Comparison of ENCODE assay signal across 8 mouse cellular contexts in genomic region chr7:137317659-137318382, GRCm38 (mm10). TPM values are rescaled to one million over a fixed set of nuclear protein-coding genes. Genes with fewer than 3 reads are reported as not detected.
DNase-seq lines count a peak whose midpoint lies in the region; ATAC-seq and TF ChIP-seq lines count a peak whose summit lies in the region.
"Had no signal": no experiment of that assay in that cellular context is flagged by ENCODE, and none has a peak within 500 bp of the region (broad histone marks: within the 10 kb centered on the region; RNA-seq: fewer than 3 reads in every experiment).

No protein-coding gene starts in this region.

- H3K9me3 ChIP-seq in kidney, embryonic 16.5 days (ENCODE audit: low read length) = no peaks in the 10 kb centered on the region
- H3K9me3 ChIP-seq in heart, embryonic 16.5 days (replicated peaks; ENCODE audit: control insufficient read depth, low read length) = no peaks in the 10 kb centered on the region
- H3K9me3 ChIP-seq in limb, embryonic 15.5 days = no peaks in the 10 kb centered on the region
- H3K9me3 ChIP-seq in stomach, postnatal 0 days (ENCODE audit: control insufficient read depth, low read length) = no peaks in the 10 kb centered on the region

- peak overlapping the region; percentile 20; the same call in 1 of the 2 replicates for H3K4me3 ChIP-seq in kidney, embryonic 16.5 days (ENCODE audit: low read length)
- no peak overlapping the region for H3K4me3 ChIP-seq in kidney, adult 2 months (ENCODE audit: insufficient read depth, low read depth, low read length)
- H3K4me3 ChIP-seq in heart, embryonic 16.5 days (ENCODE audit: low read length) = no peak overlapping the region
- peak overlapping the region; percentile 32 for H3K4me3 ChIP-seq in limb, embryonic 15.5 days
- peak overlapping the region; percentile 8; the same call in 1 of the 2 replicates for H3K4me3 ChIP-seq in stomach, postnatal 0 days (ENCODE audit: low read depth, low read length)

- H3K27ac ChIP-seq in kidney, embryonic 16.5 days (ENCODE audit: low read length) = no peak overlapping the region
- H3K27ac ChIP-seq in kidney, adult 2 months (ENCODE audit: insufficient read depth, low read depth, low read length) = no peak overlapping the region
- H3K27ac ChIP-seq in heart, embryonic 16.5 days (ENCODE audit: low read length) = no peak overlapping the region
- peak overlapping the region; percentile 78 for H3K27ac ChIP-seq in limb, embryonic 15.5 days
- H3K27ac ChIP-seq in stomach, postnatal 0 days (replicated peaks) = no peak overlapping the region

- no peak for DNase-seq in kidney, adult 2 months
- no peak for DNase-seq in stomach, postnatal 0 days (ENCODE audit: low spot score)
- DNase-seq in left cerebral cortex, adult 11 months (ENCODE audit: low spot score) = no peak
- no peak for DNase-seq in layer of hippocampus, postnatal 10 days (ENCODE audit: low spot score in 2 of 2)
- DNase-seq: gastrocnemius, postnatal 36 days had no signal

- ATAC-seq in kidney, embryonic 16.5 days (ENCODE audit: low FRiP score, low TSS enrichment) = no peak
- ATAC-seq in heart, embryonic 16.5 days (replicated peaks; ENCODE audit: extremely low read depth, insufficient read depth, low FRiP score) = no peak
- no peak for ATAC-seq in limb, embryonic 15.5 days (ENCODE audit: insufficient number of reproducible peaks, low FRiP score, low TSS enrichment, low read depth)
- no peak for ATAC-seq in stomach, postnatal 0 days (ENCODE audit: low FRiP score, low TSS enrichment)

- 4% methylated on average over 24 of the region's 24 CpGs for WGBS in kidney, embryonic 16.5 days
- 6% methylated on average over 24 of the region's 24 CpGs for WGBS in kidney, adult 2 months
- 2% methylated on average over 24 of the region's 24 CpGs for WGBS in heart, embryonic 16.5 days
- 5% methylated on average over 24 of the region's 24 CpGs for WGBS in limb, embryonic 15.5 days
- 4% methylated on average over 24 of the region's 24 CpGs for WGBS in stomach, postnatal 0 days

- no peaks in the 10 kb centered on the region for H3K36me3 ChIP-seq in kidney, embryonic 16.5 days (ENCODE audit: insufficient read depth, low read length)
- H3K36me3 ChIP-seq in kidney, adult 2 months (ENCODE audit: control insufficient read depth, insufficient read depth, low read length) = no peaks in the 10 kb centered on the region
- no peaks in the 10 kb centered on the region for H3K36me3 ChIP-seq in heart, embryonic 16.5 days (ENCODE audit: control insufficient read depth, insufficient read depth)
- H3K36me3 ChIP-seq in limb, embryonic 15.5 days = no peaks in the 10 kb centered on the region
- H3K36me3 ChIP-seq in stomach, postnatal 0 days (ENCODE audit: control insufficient read depth, insufficient read depth, low read length) = no peaks in the 10 kb centered on the region

- no peak for TF ChIP-seq POLR2A in kidney, adult 2 months (IDR thresholded peaks at IDR 0.05; ENCODE audit: low read depth, low read length)

- peaks cover 98% of the 10 kb centered on the region for H3K27me3 ChIP-seq in kidney, embryonic 16.5 days (ENCODE audit: insufficient read depth, low read length)
- peaks cover 15% of the 10 kb centered on the region for H3K27me3 ChIP-seq in kidney, adult 2 months (replicated peaks; ENCODE audit: control insufficient read depth, insufficient read depth, low read length)
- peaks cover 82% of the 10 kb centered on the region for H3K27me3 ChIP-seq in heart, embryonic 16.5 days (ENCODE audit: control insufficient read depth, insufficient read depth, low read length)
- H3K27me3 ChIP-seq in limb, embryonic 15.5 days = peaks cover 98% of the 10 kb centered on the region
- H3K27me3 ChIP-seq in stomach, postnatal 0 days (ENCODE audit: control insufficient read depth, insufficient read depth, low read length) = peaks cover 38% of the 10 kb centered on the region

- no peak overlapping the region for H3K9ac ChIP-seq in kidney, embryonic 16.5 days (replicated peaks; ENCODE audit: low read length)
- H3K9ac ChIP-seq in heart, embryonic 16.5 days (ENCODE audit: low read length) = no peak overlapping the region
- no peak overlapping the region for H3K9ac ChIP-seq in limb, embryonic 15.5 days
- no peak overlapping the region for H3K9ac ChIP-seq in stomach, postnatal 0 days (ENCODE audit: low read length)

- H3K4me2 ChIP-seq in kidney, embryonic 16.5 days (replicated peaks; ENCODE audit: low read depth, low read length) = no peak overlapping the region; the same call in 1 of the 2 replicates
- 0 out of 2 replicates have a peak overlapping the region, but pooled peaks have one; percentile 13 for H3K4me2 ChIP-seq in heart, embryonic 16.5 days (ENCODE audit: low read depth, low read length)
- peak overlapping the region; percentile 44 for H3K4me2 ChIP-seq in limb, embryonic 15.5 days
- H3K4me2 ChIP-seq in stomach, postnatal 0 days (replicated peaks; ENCODE audit: low read depth) = no peak overlapping the region; the same call in 1 of the 2 replicates

- TF ChIP-seq CTCF in kidney, adult 2 months (conservative IDR thresholded peaks at IDR 0.05; ENCODE audit: insufficient read depth, insufficient read length, low read depth, low read length) = no peak
- no peak for TF ChIP-seq CTCF in stomach, postnatal 0 days (IDR thresholded peaks at IDR 0.05; ENCODE audit: low read depth)

- TF ChIP-seq EP300 in stomach, postnatal 0 days (optimal IDR thresholded peaks at IDR 0.05) = no peak

- H3K4me1 ChIP-seq in kidney, embryonic 16.5 days (ENCODE audit: insufficient read depth, low read length) = peaks cover 46% of the 10 kb centered on the region
- H3K4me1 ChIP-seq in kidney, adult 2 months (ENCODE audit: control insufficient read depth, insufficient read depth, low read length) = no peaks in the 10 kb centered on the region
- H3K4me1 ChIP-seq in heart, embryonic 16.5 days (ENCODE audit: control insufficient read depth, insufficient read depth, low read length) = peaks cover 30% of the 10 kb centered on the region
- peaks cover 83% of the 10 kb centered on the region for H3K4me1 ChIP-seq in limb, embryonic 15.5 days
- H3K4me1 ChIP-seq in stomach, postnatal 0 days (replicated peaks; ENCODE audit: control insufficient read depth, insufficient read depth) = no peaks in the 10 kb centered on the region; the same call in 1 of the 2 replicates

RNA-seq across cellular contexts. Expression of gene Ebf3, which starts 3.6 kb away (rescaled TPM):
- polyA plus RNA-seq in kidney, embryonic 16.5 days (2015; fragmentation: Nextera tagmentation; extraction: Ambion mirVana) = 0.45 and 0.75 TPM in 2 replicates
- polyA plus RNA-seq in kidney, adult 2 months (2012; rRNA removed) = 0.68 and 1.9 TPM in 2 replicates
- polyA plus RNA-seq in heart, embryonic 16.5 days (2015; fragmentation: Nextera tagmentation; extraction: Ambion mirVana) = 0.56 and 1.1 TPM in 2 replicates
- polyA plus RNA-seq in limb, embryonic 15.5 days (2015; fragmentation: Nextera tagmentation; extraction: Ambion mirVana) = 4.7 and 8.1 TPM in 2 replicates
- 0.58 and 0.65 TPM in 2 replicates for polyA plus RNA-seq in stomach, postnatal 0 days (2015; fragmentation: Nextera tagmentation; extraction: Ambion mirVana)
- 1 to 10 TPM; 2.0 to 2.1 TPM for total RNA-seq in layer of hippocampus, postnatal 10 days (2021)

Comparison
In these comparisons a context has a peak if more than half of its experiments do, and no peak if none do; other contexts are left out.
1. H3K4me3 ChIP-seq: peak in kidney, embryonic 16.5 days (single experiment), limb, embryonic 15.5 days (single experiment) and stomach, postnatal 0 days (single experiment); none in kidney, adult 2 months (single experiment) and heart, embryonic 16.5 days (single experiment).
2. H3K4me2 ChIP-seq: peak in heart, embryonic 16.5 days (single experiment) and limb, embryonic 15.5 days (single experiment); none in kidney, embryonic 16.5 days (single experiment) and stomach, postnatal 0 days (single experiment).